Mouse (Mus musculus) heart, postnatal 25 days (tissue): Measurements from ENCODE around the gene Igsf6. TPM values are rescaled to one million over a fixed set of nuclear protein-coding genes. Genes with fewer than 3 reads are reported as not detected.

Source experiments
- DNase-seq: peaks from one replicate; pipeline ENCODE4 v3.0.0; 2022; ENCODE audit warnings: low spot score
- intact Hi-C: fragments of 180-260 bp; cut with DNase I; formaldehyde crosslinking; loops from one replicate; pipeline ENCODE4 v1.15.1; 2025
- total RNA-seq, 2 experiments: library from RNA; stranded (reverse); gene quantifications; 2 replicates each; pipeline ENCODE4 v1.2.3; 2021

Gene Igsf6
- total RNA-seq = 1 to 10 TPM; 1.7 TPM

GRCm38 (mm10) chr7:121074281-121074680 is at the start of gene Igsf6:
TSS of gene Igsf6 (minus strand) at chr7:121074572.
- intact Hi-C loops = loop anchor here (5.0 kb wide), 1 partner anchor 42 kb away; the partner anchor contains the start of gene Mettl9
- peak; percentile 7 for DNase-seq

GRCm38 (mm10) chr7:121120143-121120818 is 45.9 kb upstream of the Igsf6 start:
- intact Hi-C loops = loop anchor here (1.0 kb wide), 2 partner anchors 43 to 186 kb away; no protein-coding TSS in a partner anchor
- peak; percentile 42 for DNase-seq

- intact Hi-C loops = loop anchor here (10.0 kb wide), 1 partner anchor 277 kb away; no protein-coding TSS in a partner anchor
- no peak for DNase-seq
These were observed 37.4 kb upstream of the Igsf6 start for GRCm38 (mm10) chr7:121111762-121112161.

GRCm38 (mm10) chr7:121111321-121111720 is 36.9 kb upstream of the Igsf6 start:
- no peak for DNase-seq
- intact Hi-C loops = loop anchor here (10.0 kb wide), 1 partner anchor 277 kb away; no protein-coding TSS in a partner anchor

- peak; percentile 16 for DNase-seq
- intact Hi-C loops = no loop called here
These were observed 33.5 kb upstream of the Igsf6 start for GRCm38 (mm10) chr7:121107851-121108250.

- intact Hi-C loops = no loop called here
- no peak for DNase-seq
These were observed 24.4 kb upstream of the Igsf6 start for GRCm38 (mm10) chr7:121098614-121099389.

- no peak for DNase-seq
- intact Hi-C loops = no loop called here
These were observed 18.7 kb upstream of the Igsf6 start for GRCm38 (mm10) chr7:121093026-121093425.

GRCm38 (mm10) chr7:121090748-121091147 is 16.4 kb upstream of the Igsf6 start:
- intact Hi-C loops = no loop called here
- no peak for DNase-seq

GRCm38 (mm10) chr7:121088745-121089144 is 14.4 kb upstream of the Igsf6 start:
- intact Hi-C loops = no loop called here
- no peak for DNase-seq

- intact Hi-C loops = no loop called here
- peak; percentile 35 for DNase-seq
These were observed 11.1 kb upstream of the Igsf6 start for GRCm38 (mm10) chr7:121085500-121085899.

GRCm38 (mm10) chr7:121084840-121085453 is 10.6 kb upstream of the Igsf6 start:
- intact Hi-C loops = no loop called here
- DNase-seq = no peak

- no peak for DNase-seq
- intact Hi-C loops = no loop called here
These were observed 8.7 kb upstream of the Igsf6 start for GRCm38 (mm10) chr7:121082949-121083513.

- no peak for DNase-seq
- intact Hi-C loops = no loop called here
These were observed 7.4 kb upstream of the Igsf6 start for GRCm38 (mm10) chr7:121081816-121082215.

GRCm38 (mm10) chr7:121081350-121081749 is 7.0 kb upstream of the Igsf6 start, which contains the start of gene Otoa:
TSS of gene Otoa (plus strand) at chr7:121081650.
- intact Hi-C loops = no loop called here
- DNase-seq = no peak

GRCm38 (mm10) chr7:121077829-121078228 is 3.5 kb upstream of the Igsf6 start:
- DNase-seq = peak; percentile 41
- intact Hi-C loops = loop anchor here (1.0 kb wide), 1 partner anchor 42 kb away; no protein-coding TSS in a partner anchor

- DNase-seq = no peak
- intact Hi-C loops = loop anchor here (1.0 kb wide), 1 partner anchor 43 kb away; no protein-coding TSS in a partner anchor
These were observed 2.9 kb upstream of the Igsf6 start for GRCm38 (mm10) chr7:121077311-121077710.

- no peak for DNase-seq
- intact Hi-C loops = no loop called here
These were observed 1.0 kb upstream of the Igsf6 start for GRCm38 (mm10) chr7:121075416-121075815.

GRCm38 (mm10) chr7:121074801-121075400 is 529 bp upstream of the Igsf6 start:
- no peak for DNase-seq
- intact Hi-C loops = loop anchor here (5.0 kb wide), 1 partner anchor 43 kb away; the partner anchor contains the start of gene Mettl9

- no peak for DNase-seq
- intact Hi-C loops = loop anchor here (5.0 kb wide), 1 partner anchor 40 kb away; the partner anchor contains the start of gene Mettl9
These were observed 1.9 kb downstream of the Igsf6 start for GRCm38 (mm10) chr7:121072506-121072905.
